Mouse (Mus musculus) intestine, embryonic 14.5 days (tissue): ENCODE measurements around the gene Pcyox1. TPM values are rescaled to one million over a fixed set of nuclear protein-coding genes. Genes with fewer than 3 reads are reported as not detected.

Experiments used
- ATAC-seq: fragments of 200-750 bp; cut with Nextera tagmentation; replicated peaks from 2 replicates; pipeline ENCODE4 v1.8.0; 2017; ENCODE audit warnings: low read depth, moderate number of reproducible peaks, moderate TSS enrichment, moderate library complexity; ENCODE audit not compliant: low FRiP score, low TSS enrichment
- DNase-seq: peaks from one replicate; pipeline ENCODE4 v3.0.0-alpha.2; 2018; ENCODE audit warnings: low spot score
- H3K27ac ChIP-seq: fragments of 300-500 bp; sonication (generic); 2 replicates; pipeline ENCODE4 v1.5.1; 2014; ENCODE audit warnings: low read depth, mild to moderate bottlenecking, control low read depth
- H3K27me3 ChIP-seq: fragments of 300-500 bp; sonication (generic); replicated peaks from 2 replicates; pipeline ENCODE4 v1.6.1; 2014; ENCODE audit warnings: low read length, control low read depth; ENCODE audit not compliant: control insufficient read depth, insufficient read depth
- H3K36me3 ChIP-seq: fragments of 300-500 bp; sonication (generic); 2 replicates; pipeline ENCODE4 v1.6.1; 2014; ENCODE audit warnings: low read length, control low read depth; ENCODE audit not compliant: control insufficient read depth, insufficient read depth
- H3K4me1 ChIP-seq: fragments of 300-500 bp; sonication (generic); replicated peaks from 2 replicates; pipeline ENCODE4 v1.6.1; 2014; ENCODE audit warnings: low read length, control low read depth, mixed read lengths; ENCODE audit not compliant: control insufficient read depth, insufficient read depth
- H3K4me2 ChIP-seq: fragments of 300-500 bp; sonication (generic); 2 replicates; pipeline ENCODE4 v1.6.1; 2014; ENCODE audit warnings: low read length
- H3K4me3 ChIP-seq: fragments of 300-500 bp; sonication (generic); 2 replicates; pipeline ENCODE4 v1.5.1; 2014; ENCODE audit warnings: low read depth, low read length, control low read depth, mixed read lengths
- H3K9ac ChIP-seq: fragments of 300-500 bp; sonication (generic); 2 replicates; pipeline ENCODE4 v1.6.1; 2014; ENCODE audit warnings: mild to moderate bottlenecking, low read length
- H3K9me3 ChIP-seq: fragments of 300-500 bp; sonication (generic); 2 replicates; pipeline ENCODE4 v1.6.1; 2016; ENCODE audit warnings: low read length, control low read depth; ENCODE audit not compliant: control insufficient read depth
- WGBS: fragments of 180-500 bp; shearing (Covaris S2); extraction: QIAGEN DNeasy Blood & Tissue Kit; methylation state at CpG from one replicate; pipeline ENCODE4 v1.1.7; 2014; 5-methylcytosine and 5-hydroxymethylcytosine counted together
- polyA plus RNA-seq: library from polyadenylated mRNA; unstranded; fragments of >200 nt; fragmentation: Nextera tagmentation; extraction: Ambion mirVana; gene quantifications from 2 replicates; pipeline ENCODE4 v1.2.1, GENCODE M21; 2014

Pcyox1 gene
- 81.6 and 87.9 TPM in 2 replicates for polyA plus RNA-seq

- peak; percentile 95 for DNase-seq
- H3K36me3 ChIP-seq, result peaks cover 19% of the 10 kb centered on the region
- WGBS, result under 1% methylated on average over 51 of the region's 51 CpGs
Measured at GRCm38 (mm10) chr6:86396581-86397256, at the start of gene Pcyox1. Pcyox1 (minus strand) TSS chr6:86397154.

DNA sequence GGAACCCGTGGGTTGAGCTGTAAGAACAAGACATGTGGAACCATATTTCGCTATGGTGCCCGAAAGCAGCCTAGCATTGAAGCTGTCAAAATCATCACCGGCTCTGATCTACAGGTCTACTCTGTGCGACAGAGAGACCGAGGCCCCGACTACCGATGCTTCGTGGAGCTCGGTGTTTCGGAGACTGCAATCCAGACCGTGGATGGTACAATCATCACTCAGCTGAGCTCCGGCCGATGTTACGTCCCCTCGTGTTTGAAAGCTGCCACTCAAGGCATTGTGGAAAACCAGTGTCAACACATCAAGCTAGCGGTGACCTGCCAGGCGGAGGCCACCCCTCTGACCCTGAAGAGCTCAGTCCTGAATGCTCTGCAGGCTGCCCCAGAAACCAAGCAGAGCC lies 48.6 kb upstream of the Pcyox1 start:
- ATAC-seq, result no peak
- Histone ChIP-seq H3K9me3 (no peaks in the 10 kb centered on the region), H3K4me2 (no peak overlapping the region), H3K9ac (no peak overlapping the region), H3K27me3 (no peaks in the 10 kb centered on the region), H3K27ac (no peak overlapping the region), H3K4me3 (no peak overlapping the region), H3K36me3 (peaks cover 54% of the 10 kb centered on the region), H3K4me1 (no peaks in the 10 kb centered on the region)
- no peak for DNase-seq
- WGBS, result 94% methylated on average over 18 of the region's 18 CpGs

More at GRCm38 (mm10) chr6:86396581-86397256, at the start of gene Pcyox1:
- H3K27ac ChIP-seq, result peak within 1 kb of the TSS; percentile 84
- H3K9ac ChIP-seq, result peak within 1 kb of the TSS; percentile 81
- peak; percentile 89 for ATAC-seq
- H3K27me3 ChIP-seq, result no peaks in the 10 kb centered on the region
- H3K4me3 ChIP-seq, result peak within 1 kb of the TSS; percentile 87
- peak within 1 kb of the TSS; percentile 89 for H3K4me2 ChIP-seq
- H3K4me1 ChIP-seq, result peaks cover 20% of the 10 kb centered on the region
- no peaks in the 10 kb centered on the region for H3K9me3 ChIP-seq

DNA sequence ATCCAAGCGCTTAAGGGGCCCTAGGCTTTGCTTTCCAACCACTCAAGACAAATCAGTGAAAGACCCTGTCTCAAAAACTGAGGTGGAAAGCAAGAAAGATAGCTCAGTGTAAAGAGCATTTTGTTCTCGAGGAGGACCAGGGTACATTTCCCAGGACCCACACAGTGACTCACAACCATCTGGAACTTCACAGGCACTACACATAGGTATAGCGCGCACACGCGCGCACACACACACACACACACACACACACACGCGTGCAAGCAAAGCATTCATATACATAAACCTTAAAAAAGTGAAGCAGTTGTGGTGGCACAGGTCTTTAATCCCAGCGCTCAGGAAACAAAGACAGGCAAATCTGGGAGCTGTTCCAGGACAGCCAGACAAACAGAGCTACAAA lies 44.6 kb upstream of the Pcyox1 start:
- DNase-seq, result no peak
- no peak overlapping the region for H3K9ac ChIP-seq

GRCm38 (mm10) chr6:86439531-86439930 lies 42.6 kb upstream of the Pcyox1 start:
- no peak overlapping the region for H3K27ac ChIP-seq
- WGBS, result 84% methylated on average over 1 of the region's 1 CpGs
- H3K4me3 ChIP-seq, result peak overlapping the region; percentile 68
- peak overlapping the region; percentile 75 for H3K4me2 ChIP-seq
- H3K4me1 ChIP-seq, result peaks cover 6% of the 10 kb centered on the region
- H3K9ac ChIP-seq, result peak overlapping the region; percentile 93
- no peaks in the 10 kb centered on the region for H3K27me3 ChIP-seq
- ATAC-seq (no peak), DNase-seq (no peak)
- peaks cover 35% of the 10 kb centered on the region for H3K36me3 ChIP-seq
- H3K9me3 ChIP-seq, result no peaks in the 10 kb centered on the region

More for the DNA sequence above, 44.6 kb upstream of the Pcyox1 start:
- Histone ChIP-seq H3K9me3 (no peaks in the 10 kb centered on the region), H3K36me3 (peaks cover 26% of the 10 kb centered on the region), H3K4me1 (peaks cover 6% of the 10 kb centered on the region), H3K4me2 (no peak overlapping the region), H3K4me3 (no peak overlapping the region), H3K27me3 (no peaks in the 10 kb centered on the region), H3K27ac (no peak overlapping the region)
- ATAC-seq, result no peak
- WGBS, result 94% methylated on average over 10 of the region's 10 CpGs

- H3K4me2 ChIP-seq, result peak overlapping the region; percentile 75
- no peaks in the 10 kb centered on the region for H3K9me3 ChIP-seq
- peak overlapping the region; percentile 68 for H3K4me3 ChIP-seq
- H3K36me3 ChIP-seq, result peaks cover 35% of the 10 kb centered on the region
- H3K27ac ChIP-seq, result peak overlapping the region; percentile 96
- no peak for ATAC-seq
- 4% methylated on average over 13 of the region's 13 CpGs for WGBS
- peaks cover 6% of the 10 kb centered on the region for H3K4me1 ChIP-seq
- no peak for DNase-seq
- H3K27me3 ChIP-seq, result no peaks in the 10 kb centered on the region
- H3K9ac ChIP-seq, result peak overlapping the region; percentile 93
Measured at GRCm38 (mm10) chr6:86439119-86439496, 42.2 kb upstream of the Pcyox1 start.

DNA sequence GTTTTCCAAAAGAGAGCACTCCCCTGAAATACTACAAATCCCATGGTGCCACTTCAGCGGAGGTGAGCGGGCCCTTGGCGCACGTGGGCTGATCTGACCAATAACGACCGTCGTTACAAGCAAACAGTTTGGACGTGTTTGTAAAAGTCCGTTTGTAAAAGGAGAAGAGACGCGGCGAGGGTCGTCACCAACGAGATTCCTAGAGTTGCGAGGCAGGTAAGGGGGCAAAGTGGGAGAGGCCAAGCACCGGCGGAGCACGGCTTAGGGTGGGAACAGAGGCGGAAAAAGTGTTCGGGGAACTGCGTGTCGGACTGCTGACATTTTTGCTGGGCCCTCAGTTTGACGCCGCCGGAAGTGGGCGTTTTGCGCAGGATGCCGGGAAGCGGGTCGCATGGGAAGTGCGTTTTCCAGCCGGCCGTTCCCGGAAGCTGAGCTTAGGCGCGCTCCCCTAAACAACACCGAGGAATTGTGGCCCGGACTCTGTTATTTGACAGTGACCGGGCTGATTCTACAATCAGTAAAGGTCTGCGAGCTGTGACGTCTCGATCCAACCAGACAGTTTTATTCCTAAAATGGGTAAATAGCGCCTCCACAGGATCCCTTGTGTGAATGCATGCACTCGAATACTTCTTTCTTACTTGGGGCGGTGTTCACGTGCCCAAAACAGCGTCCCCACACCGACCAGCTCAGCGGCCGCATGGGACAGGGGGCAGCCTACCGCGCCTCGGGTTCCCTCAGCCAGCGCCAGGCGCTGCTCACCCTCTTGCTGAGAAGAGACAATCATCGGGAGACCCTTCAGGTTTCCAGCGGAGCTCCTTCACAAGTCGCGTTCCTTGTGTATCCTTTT lies 41.5 kb upstream of the Pcyox1 start, which contains the start of gene C87436:
Gene C87436, plus strand, starts transcription at position 103 of the 847 bp plus-strand sequence.
- no peaks in the 10 kb centered on the region for H3K27me3 ChIP-seq
- peak within 1 kb of the TSS; percentile 75 for H3K4me2 ChIP-seq
- peak within 1 kb of the TSS; percentile 68 for H3K4me3 ChIP-seq
- WGBS, result under 1% methylated on average over 59 of the region's 59 CpGs
- H3K9me3 ChIP-seq, result no peaks in the 10 kb centered on the region
- peaks cover 35% of the 10 kb centered on the region for H3K36me3 ChIP-seq
- H3K4me1 ChIP-seq, result peaks cover 6% of the 10 kb centered on the region
- H3K9ac ChIP-seq, result peak within 1 kb of the TSS; percentile 93
- DNase-seq, result peak; percentile 99
- peak; percentile 95 for ATAC-seq
- H3K27ac ChIP-seq, result peak within 1 kb of the TSS; percentile 96

DNA sequence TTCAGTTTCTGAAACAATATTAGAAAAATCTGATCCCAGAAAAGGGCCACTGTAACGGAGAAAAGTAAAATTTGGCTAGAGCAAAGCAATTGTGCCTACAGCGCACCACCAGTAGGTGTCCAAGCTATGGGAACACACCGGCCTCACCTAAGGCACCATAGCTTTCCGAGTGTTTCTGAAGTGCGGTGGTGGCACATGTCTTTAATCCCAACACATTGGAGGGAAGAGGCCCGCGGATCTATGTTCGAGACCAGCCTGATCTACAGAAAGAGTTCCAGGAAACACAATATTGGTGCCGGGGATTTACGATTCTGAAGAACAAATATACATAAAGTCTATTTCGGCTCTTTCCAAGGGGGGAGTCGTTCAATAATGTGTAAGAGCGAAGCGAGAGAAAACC lies 40.8 kb upstream of the Pcyox1 start:
- peaks cover 41% of the 10 kb centered on the region for H3K36me3 ChIP-seq
- WGBS, result 3% methylated on average over 14 of the region's 14 CpGs
- H3K9ac ChIP-seq, result peak overlapping the region; percentile 93
- DNase-seq, result peak; percentile 82
- no peaks in the 10 kb centered on the region for H3K27me3 ChIP-seq
- peaks cover 6% of the 10 kb centered on the region for H3K4me1 ChIP-seq
- no peaks in the 10 kb centered on the region for H3K9me3 ChIP-seq
- H3K4me2 ChIP-seq, result peak overlapping the region; percentile 75
- H3K4me3 ChIP-seq, result peak overlapping the region; percentile 68
- peak; percentile 74 for ATAC-seq
- peak overlapping the region; percentile 96 for H3K27ac ChIP-seq

DNA sequence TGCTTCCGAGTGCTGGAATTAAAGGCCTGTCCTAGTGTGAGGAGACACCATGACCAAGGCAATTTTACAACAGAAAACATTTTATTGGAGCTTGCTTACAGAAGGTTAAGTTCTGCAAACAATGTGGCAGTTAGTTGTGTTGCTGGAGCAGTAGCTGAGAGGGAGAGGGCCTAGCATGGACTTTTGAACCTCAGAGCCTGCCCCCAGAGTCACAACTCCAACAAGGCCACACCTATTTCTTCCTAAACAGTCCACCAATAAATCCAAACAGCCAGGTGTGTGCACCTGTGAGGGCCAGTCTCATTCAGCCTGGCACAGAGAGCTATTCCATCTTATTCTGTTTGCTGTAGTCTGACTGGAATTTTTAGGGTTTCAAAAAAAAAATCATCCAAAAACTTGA lies 36.7 kb upstream of the Pcyox1 start:
- Histone ChIP-seq H3K9me3 (no peaks in the 10 kb centered on the region), H3K4me2 (no peak overlapping the region), H3K36me3 (peaks cover 79% of the 10 kb centered on the region), H3K4me1 (no peaks in the 10 kb centered on the region), H3K27ac (no peak overlapping the region), H3K4me3 (no peak overlapping the region), H3K27me3 (no peaks in the 10 kb centered on the region), H3K9ac (no peak overlapping the region)
- 83% methylated on average over 1 of the region's 1 CpGs for WGBS
- DNase-seq (no peak), ATAC-seq (no peak)
